Mouse (Mus musculus) stomach, embryonic 14.5 days (tissue): ENCODE data around the gene Wnt11. TPM values are rescaled to one million over a fixed set of nuclear protein-coding genes. Genes with fewer than 3 reads are reported as not detected.

Experiments used
- polyA plus RNA-seq: library from polyadenylated mRNA; unstranded; fragments of >200 nt; fragmentation: Nextera tagmentation; extraction: Ambion mirVana; gene quantifications from 2 replicates; pipeline ENCODE4 v1.2.1, GENCODE M21; 2014

The Wnt11 gene
- polyA plus RNA-seq, 1 experiment from 2014 or later, result 7.2 TPM

Other genes starting within 250 kb of the Wnt11 start
- gene Emsy, start 178.3 kb upstream of the Wnt11 start, polyA plus RNA-seq, result 42.4 and 46.0 TPM in 2 replicates
- 55.9 and 61.7 TPM in 2 replicates for gene Thap12, start 132.0 kb upstream of the Wnt11 start, polyA plus RNA-seq